Mouse (Mus musculus) liver, embryonic 13.5 days (tissue): Measurements from ENCODE around the gene Sh3bgrl2. TPM values are rescaled to one million over a fixed set of nuclear protein-coding genes. Genes with fewer than 3 reads are reported as not detected.
A peak's percentile ranks its signal among the peaks of the same experiment; 100 is the strongest.

Experiments used
- ATAC-seq: fragments of 200-750 bp; cut with Nextera tagmentation; 2 replicates; pipeline ENCODE4 v1.8.0; 2017; ENCODE audit warnings: low read depth, mild to moderate bottlenecking, moderate number of reproducible peaks, moderate library complexity
- DNase-seq: peaks from one replicate; pipeline ENCODE4 v3.0.0; 2022
- H3K27ac ChIP-seq: fragments of 300-500 bp; sonication (generic); 2 replicates; pipeline ENCODE4 v1.5.1; 2015; ENCODE audit warnings: moderate library complexity, mild to moderate bottlenecking, inconsistent platforms
- H3K27me3 ChIP-seq: fragments of 300-500 bp; sonication (generic); 2 replicates; pipeline ENCODE4 v1.6.1; 2015; ENCODE audit warnings: mild to moderate bottlenecking, inconsistent platforms
- H3K36me3 ChIP-seq: fragments of 300-500 bp; sonication (generic); 2 replicates; pipeline ENCODE4 v1.6.1; 2015; ENCODE audit warnings: mild to moderate bottlenecking, inconsistent platforms
- H3K4me1 ChIP-seq: fragments of 300-500 bp; sonication (generic); replicated peaks from 2 replicates; pipeline ENCODE4 v1.6.1; 2015; ENCODE audit warnings: inconsistent platforms
- H3K4me2 ChIP-seq: fragments of 300-500 bp; sonication (generic); 2 replicates; pipeline ENCODE4 v1.6.1; 2015; ENCODE audit warnings: inconsistent platforms, mild to moderate bottlenecking, moderate library complexity
- H3K4me3 ChIP-seq: fragments of 300-500 bp; sonication (generic); replicated peaks from 2 replicates; pipeline ENCODE4 v1.5.1; 2015; ENCODE audit warnings: mild to moderate bottlenecking, inconsistent platforms
- H3K9ac ChIP-seq: fragments of 300-500 bp; sonication (generic); 2 replicates; pipeline ENCODE4 v1.6.1; 2015; ENCODE audit warnings: mild to moderate bottlenecking, inconsistent platforms
- H3K9me3 ChIP-seq: fragments of 300-500 bp; sonication (generic); replicated peaks from 2 replicates; pipeline ENCODE4 v1.6.1; 2016; ENCODE audit warnings: inconsistent platforms
- WGBS: fragments of 180-500 bp; shearing (Covaris S2); methylation state at CpG from one replicate; pipeline ENCODE4 v1.1.7; 2015; ENCODE audit not compliant: insufficient replicate concordance; 5-methylcytosine and 5-hydroxymethylcytosine counted together
- polyA plus RNA-seq: library from polyadenylated mRNA; unstranded; fragments of >200 nt; fragmentation: Nextera tagmentation; extraction: Ambion mirVana; gene quantifications from 2 replicates; pipeline ENCODE4 v1.2.1, GENCODE M21; 2015

Gene Sh3bgrl2
- polyA plus RNA-seq, 1 experiment from 2014 or later, result 9.6 TPM

DNA sequence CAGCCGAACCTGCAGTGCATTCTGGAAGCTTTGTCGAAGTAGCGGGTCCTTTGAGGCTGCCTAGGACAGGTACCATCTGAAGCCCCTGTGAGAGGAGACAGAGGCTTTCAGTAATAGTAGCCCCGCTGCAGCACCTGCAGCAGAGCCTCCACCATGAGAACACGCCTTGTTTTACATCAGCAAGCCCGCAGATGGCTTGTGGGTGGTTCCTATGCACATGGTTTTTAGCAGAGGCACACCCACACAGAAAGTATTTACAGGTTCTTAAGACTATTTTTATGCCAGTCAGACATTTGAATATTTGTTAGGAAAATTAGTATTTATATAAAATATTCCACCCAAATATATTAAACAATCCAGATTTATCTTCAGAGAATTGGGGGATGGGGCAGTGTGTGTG is 48.0 kb downstream of the Sh3bgrl2 start:
- Histone ChIP-seq H3K27me3 (no peaks in the 10 kb centered on the region), H3K4me1 (no peaks in the 10 kb centered on the region), H3K9me3 (no peaks in the 10 kb centered on the region), H3K36me3 (no peaks in the 10 kb centered on the region; the same call in 1 of the 2 replicates), H3K4me2 (no peak overlapping the region), H3K4me3 (no peak overlapping the region), H3K9ac (no peak overlapping the region), H3K27ac (no peak overlapping the region)
- DNase-seq (no peak), ATAC-seq (no peak)
- 68% methylated on average over 6 of the region's 6 CpGs for WGBS

DNA sequence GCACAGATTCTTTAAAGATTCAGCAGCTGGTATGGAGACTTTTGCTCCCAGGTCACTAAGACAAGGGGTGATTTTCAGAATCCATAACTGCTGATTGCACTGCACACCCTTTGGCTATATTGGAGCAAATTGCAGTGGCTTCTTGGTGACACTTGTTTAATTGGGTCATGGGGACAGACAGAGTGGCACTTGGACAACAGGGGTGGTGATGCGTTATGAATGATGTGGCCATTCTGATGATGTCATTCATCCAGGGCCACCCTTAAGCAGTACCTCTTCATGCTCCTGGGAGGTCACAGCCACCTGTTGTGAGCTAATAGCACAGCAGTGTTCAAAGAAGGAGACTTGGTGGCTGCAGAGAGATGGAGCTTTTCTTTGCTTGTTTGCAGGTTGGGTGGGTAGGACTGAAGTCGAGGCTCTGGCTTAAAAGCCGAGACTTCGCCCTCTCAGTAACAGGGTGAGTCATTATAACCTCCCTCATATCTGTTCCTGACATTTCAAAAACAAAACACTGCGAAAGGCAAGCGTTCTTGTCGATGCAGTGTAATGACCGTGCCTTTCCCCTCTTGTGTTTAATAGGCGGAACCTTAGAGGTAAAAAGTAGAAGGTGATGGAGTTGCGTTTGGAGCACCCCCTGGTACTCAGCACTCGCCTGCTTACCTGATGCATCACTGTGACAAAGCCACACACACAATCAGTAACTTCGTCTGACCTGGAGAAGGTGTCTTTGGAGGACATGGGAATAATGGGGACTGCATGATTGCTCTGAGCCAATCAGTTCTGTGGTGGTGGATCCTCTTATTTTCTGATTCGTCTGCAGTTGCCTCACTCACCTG is 48.7 kb downstream of the Sh3bgrl2 start:
- ATAC-seq (no peak), DNase-seq (no peak)
- Histone ChIP-seq H3K36me3 (no peaks in the 10 kb centered on the region; the same call in 1 of the 2 replicates), H3K4me3 (no peak overlapping the region), H3K9ac (no peak overlapping the region), H3K27me3 (no peaks in the 10 kb centered on the region), H3K4me2 (no peak overlapping the region), H3K4me1 (no peaks in the 10 kb centered on the region), H3K9me3 (no peaks in the 10 kb centered on the region), H3K27ac (no peak overlapping the region)
- WGBS, result 70% methylated on average over 13 of the region's 13 CpGs

DNA sequence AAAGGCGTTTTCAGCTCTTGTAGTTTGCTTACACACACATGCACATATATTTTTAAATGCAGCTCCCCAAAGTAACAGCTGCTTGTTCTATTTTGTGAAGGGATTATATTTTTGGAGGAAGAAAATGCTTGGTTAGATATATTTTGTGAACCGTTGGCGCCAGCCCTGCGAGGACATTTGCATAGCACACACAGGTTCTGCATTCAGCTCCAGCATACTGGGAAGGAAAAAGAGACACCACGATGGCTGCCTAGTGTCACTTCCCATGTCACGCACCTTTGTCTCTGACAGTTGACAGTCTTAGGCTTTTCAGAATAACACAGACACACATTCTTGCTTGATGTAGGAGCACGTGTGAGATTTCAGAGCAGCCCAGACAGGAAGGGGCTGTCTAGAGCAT is 49.9 kb downstream of the Sh3bgrl2 start:
- Histone ChIP-seq H3K9me3 (no peaks in the 10 kb centered on the region), H3K4me3 (no peak overlapping the region), H3K4me2 (no peak overlapping the region), H3K36me3 (no peaks in the 10 kb centered on the region; the same call in 1 of the 2 replicates), H3K27ac (no peak overlapping the region), H3K4me1 (no peaks in the 10 kb centered on the region), H3K9ac (no peak overlapping the region), H3K27me3 (no peaks in the 10 kb centered on the region)
- WGBS, result 67% methylated on average over 7 of the region's 7 CpGs
- ATAC-seq, result no peak
- no peak for DNase-seq

DNA sequence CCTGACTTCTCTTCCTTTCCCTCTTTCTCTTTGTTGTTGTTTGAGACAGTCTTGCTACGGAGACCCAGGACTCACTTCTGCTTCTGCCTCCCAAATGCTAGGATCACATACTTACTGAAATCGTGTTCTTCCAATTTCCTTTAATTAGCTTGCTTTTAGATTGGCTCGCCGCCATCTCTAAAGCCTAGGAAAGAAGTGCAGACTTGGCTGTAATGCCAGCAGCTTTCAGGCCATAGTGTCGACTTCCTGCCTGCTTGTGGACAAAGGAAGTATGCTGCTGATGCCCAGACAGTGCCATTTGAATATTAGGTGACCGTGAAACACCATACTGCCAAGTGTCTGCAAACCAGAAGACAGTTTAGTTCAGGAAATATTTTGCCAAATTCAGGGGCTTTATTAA is 51.4 kb downstream of the Sh3bgrl2 start:
- Histone ChIP-seq H3K36me3 (no peaks in the 10 kb centered on the region; the same call in 1 of the 2 replicates), H3K27me3 (no peaks in the 10 kb centered on the region), H3K9me3 (no peaks in the 10 kb centered on the region), H3K4me1 (no peaks in the 10 kb centered on the region), H3K9ac (no peak overlapping the region), H3K4me3 (no peak overlapping the region), H3K27ac (no peak overlapping the region), H3K4me2 (no peak overlapping the region)
- ATAC-seq (no peak), DNase-seq (no peak)
- WGBS, result 51% methylated on average over 6 of the region's 6 CpGs

DNA sequence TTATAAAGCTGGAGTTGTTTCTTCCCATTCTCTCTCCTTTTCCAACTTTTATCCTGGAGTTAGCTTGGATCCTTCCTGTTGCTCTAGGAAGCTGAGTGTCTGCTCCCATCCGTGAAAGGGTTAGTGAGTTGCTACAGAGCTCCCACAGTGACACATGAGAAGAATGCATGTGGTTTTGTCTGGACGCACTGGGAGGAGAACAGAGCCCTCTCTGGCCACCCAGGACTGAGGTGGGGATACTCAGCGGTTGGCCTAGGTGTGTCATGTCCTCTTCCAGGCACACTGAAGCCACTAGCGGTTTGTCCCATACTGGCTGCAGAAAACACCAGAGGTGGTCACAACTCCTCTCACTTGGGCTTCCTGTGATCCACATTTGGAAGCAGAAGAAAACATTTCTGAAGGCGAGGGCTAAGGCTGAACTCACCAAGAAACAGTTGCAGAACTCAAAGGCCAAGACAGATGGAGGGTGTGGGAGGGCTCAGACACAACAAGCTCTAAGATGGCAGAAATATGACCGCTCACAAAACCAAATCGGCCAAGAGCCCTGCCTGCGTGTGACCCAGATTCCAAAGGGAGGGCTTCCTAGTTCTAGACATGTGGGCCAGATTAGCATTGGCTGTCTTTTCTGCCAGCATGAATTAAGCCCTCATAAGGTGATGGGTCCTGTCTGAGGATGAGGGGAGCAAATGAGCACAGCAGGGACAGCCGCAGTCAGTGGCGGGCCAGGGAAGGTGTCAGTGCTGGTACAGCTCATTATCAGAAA is 52.3 kb downstream of the Sh3bgrl2 start:
- Histone ChIP-seq H3K27ac (no peak overlapping the region), H3K9me3 (no peaks in the 10 kb centered on the region), H3K4me2 (no peak overlapping the region), H3K4me1 (no peaks in the 10 kb centered on the region), H3K27me3 (no peaks in the 10 kb centered on the region), H3K36me3 (no peaks in the 10 kb centered on the region), H3K4me3 (no peak overlapping the region), H3K9ac (no peak overlapping the region)
- ATAC-seq (no peak), DNase-seq (no peak)
- WGBS, result 66% methylated on average over 10 of the region's 10 CpGs

GRCm38 (mm10) chr9:83602176-83602770 is 54.1 kb downstream of the Sh3bgrl2 start:
- no peak overlapping the region for H3K27ac ChIP-seq
- no peak for ATAC-seq
- 57% methylated on average over 6 of the region's 6 CpGs for WGBS

GRCm38 (mm10) chr9:83603159-83603558 is 55.0 kb downstream of the Sh3bgrl2 start:
- Histone ChIP-seq H3K9me3 (no peaks in the 10 kb centered on the region), H3K4me2 (no peak overlapping the region), H3K4me3 (no peak overlapping the region), H3K4me1 (no peaks in the 10 kb centered on the region), H3K36me3 (no peaks in the 10 kb centered on the region), H3K9ac (no peak overlapping the region), H3K27me3 (no peaks in the 10 kb centered on the region), H3K27ac (no peak overlapping the region)
- ATAC-seq (no peak), DNase-seq (no peak)
- 52% methylated on average over 2 of the region's 2 CpGs for WGBS

More at GRCm38 (mm10) chr9:83602176-83602770, 54.1 kb downstream of the Sh3bgrl2 start:
- Histone ChIP-seq H3K4me2 (no peak overlapping the region), H3K36me3 (no peaks in the 10 kb centered on the region), H3K27me3 (no peaks in the 10 kb centered on the region), H3K9ac (no peak overlapping the region), H3K4me1 (no peaks in the 10 kb centered on the region), H3K4me3 (no peak overlapping the region), H3K9me3 (no peaks in the 10 kb centered on the region)
- DNase-seq, result no peak

DNA sequence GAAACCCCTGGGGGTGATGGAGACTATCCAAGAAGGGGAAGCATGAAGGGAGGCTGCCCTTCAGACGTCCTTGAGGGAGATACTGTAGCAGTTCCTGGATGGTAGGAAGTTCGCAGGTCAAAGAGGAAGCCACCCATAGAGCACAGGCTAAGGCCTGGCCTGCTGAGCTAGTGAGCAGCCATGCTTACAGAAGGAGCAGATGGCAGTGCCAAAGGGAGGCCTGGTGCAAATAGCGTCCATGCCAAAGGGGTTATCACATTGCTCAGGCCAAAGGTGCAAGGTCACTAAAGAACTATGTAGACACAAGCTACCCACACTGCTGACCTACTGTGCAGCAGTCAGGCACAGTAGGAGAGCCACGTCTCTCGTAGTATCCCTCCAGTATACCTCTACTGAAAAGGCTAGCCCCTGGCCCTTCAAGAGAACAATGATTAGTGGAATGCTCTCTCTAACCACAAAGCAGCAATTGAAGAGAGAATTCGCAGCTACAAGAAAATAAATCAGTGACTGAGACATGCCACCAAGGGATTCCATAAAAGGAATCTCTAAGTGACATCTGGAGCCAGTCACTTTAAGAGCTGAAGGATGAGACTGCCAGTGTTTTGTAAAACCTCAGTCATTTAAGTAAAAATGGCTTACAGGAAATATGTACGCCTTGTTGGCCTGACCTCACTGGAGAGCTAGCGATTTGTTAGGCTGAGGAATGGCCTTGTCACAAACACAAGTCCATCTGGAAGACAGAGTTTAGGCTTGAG is 57.9 kb downstream of the Sh3bgrl2 start:
- no peak for DNase-seq
- H3K4me3 ChIP-seq, result no peak overlapping the region
- ATAC-seq, result no peak
- no peaks in the 10 kb centered on the region for H3K4me1 ChIP-seq
- H3K27me3 ChIP-seq, result no peaks in the 10 kb centered on the region
- no peak overlapping the region for H3K4me2 ChIP-seq
- WGBS, result 50% methylated on average over 8 of the region's 8 CpGs
- H3K9ac ChIP-seq, result no peak overlapping the region
- H3K36me3 ChIP-seq, result no peaks in the 10 kb centered on the region
- no peak overlapping the region for H3K27ac ChIP-seq
- no peaks in the 10 kb centered on the region for H3K9me3 ChIP-seq

GRCm38 (mm10) chr9:83608135-83608534 is 60.0 kb downstream of the Sh3bgrl2 start:
- H3K36me3 ChIP-seq, result no peaks in the 10 kb centered on the region
- WGBS, result 65% methylated on average over 1 of the region's 1 CpGs
- no peak overlapping the region for H3K9ac ChIP-seq
- no peak for DNase-seq
- H3K27me3 ChIP-seq, result no peaks in the 10 kb centered on the region
- no peak overlapping the region for H3K4me3 ChIP-seq
- H3K27ac ChIP-seq, result no peak overlapping the region
- ATAC-seq, result no peak
- H3K4me1 ChIP-seq, result no peaks in the 10 kb centered on the region
- H3K4me2 ChIP-seq, result no peak overlapping the region
- no peaks in the 10 kb centered on the region for H3K9me3 ChIP-seq

- no peak overlapping the region for H3K27ac ChIP-seq
- 32% methylated on average over 9 of the region's 9 CpGs for WGBS
- no peak for ATAC-seq
Measured at GRCm38 (mm10) chr9:83609422-83610297, 61.5 kb downstream of the Sh3bgrl2 start.

More at GRCm38 (mm10) chr9:83609422-83610297, 61.5 kb downstream of the Sh3bgrl2 start:
- Histone ChIP-seq H3K9ac (no peak overlapping the region), H3K36me3 (no peaks in the 10 kb centered on the region), H3K9me3 (no peaks in the 10 kb centered on the region), H3K4me2 (no peak overlapping the region), H3K27me3 (no peaks in the 10 kb centered on the region), H3K4me1 (no peaks in the 10 kb centered on the region), H3K4me3 (no peak overlapping the region)
- DNase-seq, result peak; percentile 21
